Mouse (Mus musculus): ENCODE measurements around the gene Grpel1. TPM values are rescaled to one million over a fixed set of nuclear protein-coding genes. Genes with fewer than 3 reads are reported as not detected.

The Grpel1 gene
- total and polyA plus RNA-seq, 3 experiments = 16.7 to 32.9 (median 20.8) TPM

DNA sequence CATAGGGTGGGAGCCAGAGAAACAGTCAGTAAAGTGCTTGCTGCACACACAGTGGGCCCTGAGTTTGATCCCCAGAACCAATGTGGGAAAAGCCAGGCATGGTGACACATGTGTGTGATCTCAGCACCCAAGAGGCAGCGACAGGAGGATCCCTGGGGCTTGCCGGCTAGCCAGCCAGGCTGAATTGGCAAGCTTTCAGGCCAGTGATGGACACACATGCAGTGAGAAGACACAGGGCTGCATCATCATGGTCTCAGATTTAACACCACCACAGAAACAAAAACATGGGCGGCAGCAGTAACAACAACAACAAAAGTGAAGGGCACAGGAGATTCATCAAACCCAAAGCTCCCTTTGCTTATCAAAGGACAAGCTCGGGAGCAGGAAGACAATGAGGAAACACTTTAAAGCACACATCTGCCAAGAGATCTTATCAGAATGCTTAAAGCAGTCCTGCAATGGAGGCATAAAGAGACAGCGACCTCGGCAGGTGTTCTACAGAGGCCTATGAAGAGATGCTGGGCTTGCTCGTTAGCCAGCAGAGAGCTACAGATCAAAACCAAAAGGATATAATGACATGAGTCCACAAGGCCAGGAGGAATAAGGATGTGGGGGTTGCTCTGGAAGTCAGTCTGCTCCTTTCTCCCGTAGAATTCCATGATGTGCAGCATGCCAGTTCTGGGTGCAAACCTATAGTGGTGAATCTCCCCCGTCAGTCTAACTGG lies 18.5 kb upstream of the Grpel1 start:
- H3K9me3 ChIP-seq (replicated peaks) = no peaks in the 10 kb centered on the region
- ATAC-seq (ENCODE audit: extremely low read depth, insufficient number of reproducible peaks, low FRiP score, poor library complexity, severe bottlenecking) (no peak), DNase-seq (ENCODE audit: low spot score) (no peak)
- no peaks in the 10 kb centered on the region for H3K4me1 ChIP-seq (ENCODE audit: insufficient read depth, low read depth, low read length)
- no peaks in the 10 kb centered on the region for H3K36me3 ChIP-seq (replicated peaks)
- no peak overlapping the region for H3K4me3 ChIP-seq (ENCODE audit: low read depth, low read length)
- H3K27me3 ChIP-seq (ENCODE audit: insufficient read depth, low read length) = peaks cover 39% of the 10 kb centered on the region
- TF ChIP-seq GATA1 (IDR thresholded peaks at IDR 0.05; ENCODE audit: borderline replicate concordance, low read length) (no peak), TAL1 (conservative IDR thresholded peaks at IDR 0.05; ENCODE audit: low read depth, low read length) (no peak), CTCF (IDR thresholded peaks at IDR 0.05; ENCODE audit: low read depth, low read length) (no peak), GATA2 (IDR thresholded peaks at IDR 0.05; ENCODE audit: borderline replicate concordance, low read depth, low read length) (no peak), POLR2AphosphoS5 (IDR thresholded peaks at IDR 0.05; ENCODE audit: insufficient replicate concordance, low read depth, low read length) (no peak)

GRCm38 (mm10) chr5:36447872-36448271 lies 16.9 kb upstream of the Grpel1 start:
- TF ChIP-seq GATA2 (IDR thresholded peaks at IDR 0.05; ENCODE audit: borderline replicate concordance, low read depth, low read length) = no peak
- no peak for TF ChIP-seq POLR2AphosphoS5 (IDR thresholded peaks at IDR 0.05; ENCODE audit: insufficient replicate concordance, low read depth, low read length)
- no peak for TF ChIP-seq TAL1 (conservative IDR thresholded peaks at IDR 0.05; ENCODE audit: low read depth, low read length)
- no peak for TF ChIP-seq CTCF (IDR thresholded peaks at IDR 0.05; ENCODE audit: low read depth, low read length)
- TF ChIP-seq GATA1 (IDR thresholded peaks at IDR 0.05; ENCODE audit: borderline replicate concordance, low read length) = no peak
- H3K4me1 ChIP-seq (ENCODE audit: insufficient read depth, low read depth, low read length) = no peaks in the 10 kb centered on the region
- no peaks in the 10 kb centered on the region for H3K9me3 ChIP-seq (replicated peaks)
- H3K27me3 ChIP-seq (ENCODE audit: insufficient read depth, low read length) = peaks cover 40% of the 10 kb centered on the region
- ATAC-seq (ENCODE audit: extremely low read depth, insufficient number of reproducible peaks, low FRiP score, poor library complexity, severe bottlenecking) (no peak), DNase-seq (ENCODE audit: low spot score) (no peak)
- no peaks in the 10 kb centered on the region for H3K36me3 ChIP-seq (replicated peaks)
- no peak overlapping the region for H3K4me3 ChIP-seq (ENCODE audit: low read depth, low read length)

- no peaks in the 10 kb centered on the region for H3K9me3 ChIP-seq (replicated peaks)
- no peak overlapping the region for H3K4me3 ChIP-seq (ENCODE audit: low read depth, low read length)
- DNase-seq (ENCODE audit: low spot score) = no peak
- no peak for ATAC-seq (ENCODE audit: extremely low read depth, insufficient number of reproducible peaks, low FRiP score, poor library complexity, severe bottlenecking)
- TF ChIP-seq TAL1 (conservative IDR thresholded peaks at IDR 0.05; ENCODE audit: low read depth, low read length) (no peak), GATA2 (IDR thresholded peaks at IDR 0.05; ENCODE audit: borderline replicate concordance, low read depth, low read length) (no peak), GATA1 (IDR thresholded peaks at IDR 0.05; ENCODE audit: borderline replicate concordance, low read length) (no peak), CTCF (IDR thresholded peaks at IDR 0.05; ENCODE audit: low read depth, low read length) (no peak), POLR2AphosphoS5 (IDR thresholded peaks at IDR 0.05; ENCODE audit: insufficient replicate concordance, low read depth, low read length) (no peak)
- H3K27me3 ChIP-seq (ENCODE audit: insufficient read depth, low read length) = peaks cover 33% of the 10 kb centered on the region
- no peaks in the 10 kb centered on the region for H3K36me3 ChIP-seq (replicated peaks)
- H3K4me1 ChIP-seq (ENCODE audit: insufficient read depth, low read depth, low read length) = no peaks in the 10 kb centered on the region
Measured at GRCm38 (mm10) chr5:36449710-36450358, 15.0 kb upstream of the Grpel1 start.

GRCm38 (mm10) chr5:36451119-36451518 lies 13.7 kb upstream of the Grpel1 start:
- no peak for DNase-seq (ENCODE audit: low spot score)
- Histone ChIP-seq H3K36me3 (replicated peaks) (no peaks in the 10 kb centered on the region), H3K4me3 (ENCODE audit: low read depth, low read length) (no peak overlapping the region), H3K4me1 (ENCODE audit: insufficient read depth, low read depth, low read length) (no peaks in the 10 kb centered on the region), H3K27me3 (ENCODE audit: insufficient read depth, low read length) (peaks cover 29% of the 10 kb centered on the region), H3K9me3 (replicated peaks) (no peaks in the 10 kb centered on the region)
- no peak for ATAC-seq (ENCODE audit: extremely low read depth, insufficient number of reproducible peaks, low FRiP score, poor library complexity, severe bottlenecking)
- TF ChIP-seq CTCF (IDR thresholded peaks at IDR 0.05; ENCODE audit: low read depth, low read length) (no peak), TAL1 (conservative IDR thresholded peaks at IDR 0.05; ENCODE audit: low read depth, low read length) (no peak), GATA2 (IDR thresholded peaks at IDR 0.05; ENCODE audit: borderline replicate concordance, low read depth, low read length) (no peak), POLR2AphosphoS5 (IDR thresholded peaks at IDR 0.05; ENCODE audit: insufficient replicate concordance, low read depth, low read length) (no peak), GATA1 (IDR thresholded peaks at IDR 0.05; ENCODE audit: borderline replicate concordance, low read length) (no peak)

- Histone ChIP-seq H3K27me3 (ENCODE audit: insufficient read depth, low read length) (peaks cover 33% of the 10 kb centered on the region), H3K4me3 (ENCODE audit: low read depth, low read length) (no peak overlapping the region), H3K4me1 (ENCODE audit: insufficient read depth, low read depth, low read length) (no peaks in the 10 kb centered on the region), H3K9me3 (replicated peaks) (no peaks in the 10 kb centered on the region), H3K36me3 (replicated peaks) (no peaks in the 10 kb centered on the region)
- no peak for ATAC-seq (ENCODE audit: extremely low read depth, insufficient number of reproducible peaks, low FRiP score, poor library complexity, severe bottlenecking)
- TF ChIP-seq GATA1 (IDR thresholded peaks at IDR 0.05; ENCODE audit: borderline replicate concordance, low read length) = no peak
- no peak for TF ChIP-seq GATA2 (IDR thresholded peaks at IDR 0.05; ENCODE audit: borderline replicate concordance, low read depth, low read length)
- TF ChIP-seq CTCF (IDR thresholded peaks at IDR 0.05; ENCODE audit: low read depth, low read length) = no peak
- TF ChIP-seq TAL1 (conservative IDR thresholded peaks at IDR 0.05; ENCODE audit: low read depth, low read length) = no peak
- no peak for TF ChIP-seq POLR2AphosphoS5 (IDR thresholded peaks at IDR 0.05; ENCODE audit: insufficient replicate concordance, low read depth, low read length)
- no peak for DNase-seq (ENCODE audit: low spot score)
Measured at GRCm38 (mm10) chr5:36451872-36452389, 12.9 kb upstream of the Grpel1 start.

GRCm38 (mm10) chr5:36452821-36453220 lies 12.0 kb upstream of the Grpel1 start:
- H3K9me3 ChIP-seq (replicated peaks) = no peaks in the 10 kb centered on the region
- no peak for ATAC-seq (ENCODE audit: extremely low read depth, insufficient number of reproducible peaks, low FRiP score, poor library complexity, severe bottlenecking)

More at GRCm38 (mm10) chr5:36452821-36453220, 12.0 kb upstream of the Grpel1 start:
- H3K36me3 ChIP-seq (replicated peaks) = no peaks in the 10 kb centered on the region
- DNase-seq (ENCODE audit: low spot score) = no peak
- no peaks in the 10 kb centered on the region for H3K4me1 ChIP-seq (ENCODE audit: insufficient read depth, low read depth, low read length)
- H3K27me3 ChIP-seq (ENCODE audit: insufficient read depth, low read length) = peaks cover 35% of the 10 kb centered on the region
- no peak for TF ChIP-seq GATA2 (IDR thresholded peaks at IDR 0.05; ENCODE audit: borderline replicate concordance, low read depth, low read length)
- TF ChIP-seq CTCF (IDR thresholded peaks at IDR 0.05; ENCODE audit: low read depth, low read length) = no peak
- no peak for TF ChIP-seq GATA1 (IDR thresholded peaks at IDR 0.05; ENCODE audit: borderline replicate concordance, low read length)
- no peak for TF ChIP-seq TAL1 (conservative IDR thresholded peaks at IDR 0.05; ENCODE audit: low read depth, low read length)
- no peak for TF ChIP-seq POLR2AphosphoS5 (IDR thresholded peaks at IDR 0.05; ENCODE audit: insufficient replicate concordance, low read depth, low read length)
- no peak overlapping the region for H3K4me3 ChIP-seq (ENCODE audit: low read depth, low read length)
